Mouse (Mus musculus) heart, postnatal 0 days (tissue): ENCODE results near the gene Maml2. TPM values are rescaled to one million over a fixed set of nuclear protein-coding genes. Genes with fewer than 3 reads are reported as not detected.

ENCODE experiments used
- ATAC-seq: fragments of 200-750 bp; cut with Nextera tagmentation; 2 replicates; pipeline ENCODE4 v1.8.0; 2017; ENCODE audit warnings: low read depth, moderate number of reproducible peaks, moderate library complexity; ENCODE audit not compliant: insufficient read depth
- DNase-seq: peaks from one replicate; pipeline ENCODE4 v3.0.0-alpha.2; 2016; ENCODE audit warnings: low spot score
- H3K27ac ChIP-seq: fragments of 300-500 bp; sonication (generic); 2 replicates; pipeline ENCODE4 v1.5.1; 2014; ENCODE audit warnings: low read depth, mild to moderate bottlenecking
- H3K27me3 ChIP-seq: fragments of 300-500 bp; sonication (generic); 2 replicates; pipeline ENCODE4 v1.6.1; 2014; ENCODE audit warnings: low read length, mixed read lengths; ENCODE audit not compliant: control insufficient read depth, insufficient read depth
- H3K36me3 ChIP-seq: fragments of 300-500 bp; sonication (generic); replicated peaks from 2 replicates; pipeline ENCODE4 v1.6.1; 2014; ENCODE audit warnings: low read length, mixed read lengths; ENCODE audit not compliant: control insufficient read depth, insufficient read depth
- H3K4me1 ChIP-seq: fragments of 300-500 bp; sonication (generic); 2 replicates; pipeline ENCODE4 v1.6.1; 2014; ENCODE audit warnings: antibody characterized with exemption; ENCODE audit not compliant: control insufficient read depth, insufficient read depth
- H3K4me2 ChIP-seq: fragments of 300-500 bp; sonication (generic); 2 replicates; pipeline ENCODE4 v1.6.1; 2014; ENCODE audit warnings: low read depth, mild to moderate bottlenecking, low read length, moderate library complexity
- H3K4me3 ChIP-seq: fragments of 300-500 bp; sonication (generic); 2 replicates; pipeline ENCODE4 v1.5.1; 2014; ENCODE audit warnings: low read depth, low read length
- H3K9ac ChIP-seq: fragments of 300-500 bp; sonication (generic); replicated peaks from 2 replicates; pipeline ENCODE4 v1.6.1; 2014; ENCODE audit warnings: low read depth, low read length, mixed read lengths
- H3K9me3 ChIP-seq: fragments of 300-500 bp; sonication (generic); replicated peaks from 2 replicates; pipeline ENCODE4 v1.6.1; 2016; ENCODE audit warnings: low read length; ENCODE audit not compliant: control insufficient read depth
- CTCF ChIP-seq: IDR thresholded peaks from 2 replicates; pipeline ENCODE4 v1.5.1; 2016; ENCODE audit warnings: antibody characterized with exemption, control low read depth, low read depth
- EP300 ChIP-seq: IDR thresholded peaks from 2 replicates; pipeline ENCODE4 v1.6.1; 2016; ENCODE audit warnings: antibody characterized with exemption, low read depth
- WGBS: fragments of 180-500 bp; shearing (Covaris S2); extraction: QIAGEN DNeasy Blood & Tissue Kit; methylation state at CpG from one replicate; pipeline ENCODE4 v1.1.7; 2014; 5-methylcytosine and 5-hydroxymethylcytosine counted together
- polyA plus RNA-seq: library from polyadenylated mRNA; unstranded; fragments of >200 nt; fragmentation: Nextera tagmentation; extraction: Ambion mirVana; gene quantifications from 2 replicates; pipeline ENCODE4 v1.2.1, GENCODE M21; 2015
- total RNA-seq: library from RNA; depleted of rRNA; stranded (reverse); fragments of >200 nt; gene quantifications from 2 replicates; pipeline ENCODE4 v1.2.3, GENCODE M21; 2014; ENCODE audit warnings: low replicate concordance

Gene Maml2
- total and polyA plus RNA-seq, 2 experiments from 2014 or later: 6.0 to 7.0 TPM

DNA sequence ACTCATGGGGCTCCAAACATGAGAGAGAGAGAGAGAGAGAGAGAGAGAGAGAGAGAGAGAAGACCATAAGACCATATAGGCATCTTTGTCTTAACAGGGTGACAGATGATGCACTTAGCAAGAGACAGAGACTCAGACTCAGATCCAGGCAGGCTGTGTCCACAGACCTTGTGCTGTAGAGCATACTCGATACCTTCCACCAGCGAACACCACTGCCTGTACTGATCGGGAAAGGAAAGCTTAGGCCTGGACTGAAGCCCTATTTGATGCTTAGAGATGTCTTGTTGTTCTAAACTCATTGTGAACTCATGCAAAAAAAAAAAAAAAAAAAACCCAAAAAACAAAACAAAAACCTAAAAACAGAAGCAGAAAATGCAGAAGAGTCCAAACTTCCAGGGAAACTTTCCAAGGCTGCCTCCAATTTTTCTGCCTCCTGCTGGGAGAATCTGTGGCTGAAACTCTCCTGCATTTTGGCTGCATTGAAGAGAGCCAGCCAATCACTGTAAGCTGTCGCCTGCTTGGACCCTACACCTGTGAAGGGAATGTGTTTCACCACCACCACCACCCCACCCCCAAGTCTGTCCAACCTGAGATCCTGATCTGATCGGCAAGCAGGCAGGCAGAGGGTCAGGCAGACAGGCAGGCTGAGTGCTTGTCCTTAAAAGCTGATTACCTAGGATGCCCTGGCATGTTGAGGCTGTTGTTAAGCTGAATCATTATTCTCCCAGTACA, 268.6 kb downstream of the Maml2 start:
- Histone ChIP-seq H3K9me3 (no peaks in the 10 kb centered on the region), H3K4me1 (peaks cover 15% of the 10 kb centered on the region), H3K9ac (no peak overlapping the region), H3K4me3 (no peak overlapping the region), H3K27me3 (no peaks in the 10 kb centered on the region), H3K27ac (no peak overlapping the region), H3K4me2 (no peak overlapping the region), H3K36me3 (no peaks in the 10 kb centered on the region)
- WGBS: 84% methylated on average over 5 of the region's 5 CpGs
- TF ChIP-seq EP300 (no peak), CTCF (no peak)
- no peak for ATAC-seq
- DNase-seq: no peak

GRCm38 (mm10) chr9:13569023-13569422, 271.3 kb downstream of the Maml2 start:
- H3K4me1 ChIP-seq: peaks cover 8% of the 10 kb centered on the region
- H3K4me3 ChIP-seq: no peak overlapping the region
- no peak for ATAC-seq
- DNase-seq: no peak
- WGBS: 84% methylated on average over 4 of the region's 4 CpGs
- H3K36me3 ChIP-seq: no peaks in the 10 kb centered on the region
- no peaks in the 10 kb centered on the region for H3K27me3 ChIP-seq
- no peak overlapping the region for H3K9ac ChIP-seq
- H3K9me3 ChIP-seq: no peaks in the 10 kb centered on the region; the same call in 1 of the 2 replicates
- no peak overlapping the region for H3K4me2 ChIP-seq
- TF ChIP-seq EP300: no peak
- TF ChIP-seq CTCF: no peak
- H3K27ac ChIP-seq: no peak overlapping the region

DNA sequence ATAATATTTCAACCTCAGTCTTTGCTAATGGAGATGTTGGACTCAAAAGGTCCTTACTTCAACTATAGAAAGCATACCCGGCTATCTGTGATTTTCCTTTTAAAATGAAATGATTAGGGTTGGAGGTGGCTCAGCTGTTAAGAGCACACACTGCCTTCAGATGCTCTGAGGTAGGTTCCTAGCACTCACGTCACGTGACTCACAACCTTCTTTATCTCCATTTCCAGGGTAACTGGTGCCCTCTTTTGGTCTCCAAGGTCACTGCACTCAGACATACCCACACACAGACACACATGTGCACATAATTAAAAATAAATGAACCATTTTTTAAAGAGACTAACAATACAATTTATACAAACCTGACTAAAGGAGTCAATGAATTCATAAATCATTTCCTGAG, 275.1 kb downstream of the Maml2 start:
- Histone ChIP-seq H3K27me3 (no peaks in the 10 kb centered on the region), H3K4me1 (peaks cover 12% of the 10 kb centered on the region; the same call in 1 of the 2 replicates), H3K36me3 (no peaks in the 10 kb centered on the region), H3K27ac (no peak overlapping the region), H3K4me2 (no peak overlapping the region), H3K9me3 (no peaks in the 10 kb centered on the region; the same call in 1 of the 2 replicates), H3K9ac (no peak overlapping the region), H3K4me3 (no peak overlapping the region)
- TF ChIP-seq CTCF (no peak), EP300 (no peak)
- WGBS: 97% methylated on average over 3 of the region's 3 CpGs
- DNase-seq: no peak
- no peak for ATAC-seq

- no peaks in the 10 kb centered on the region for H3K36me3 ChIP-seq
- ATAC-seq (peak; percentile 64), DNase-seq (no peak)
- H3K4me2 ChIP-seq: no peak overlapping the region
- no peak overlapping the region for H3K9ac ChIP-seq
- whole genome bisulfite sequencing: 37% methylated on average over 5 of the region's 5 CpGs
- H3K27me3 ChIP-seq: no peaks in the 10 kb centered on the region
- TF ChIP-seq CTCF (no peak), EP300 (no peak)
- H3K9me3 ChIP-seq: no peaks in the 10 kb centered on the region; the same call in 1 of the 2 replicates
- H3K4me3 ChIP-seq: no peak overlapping the region
- peak overlapping the region; percentile 60 for H3K27ac ChIP-seq
- peaks cover 12% of the 10 kb centered on the region; the same call in 1 of the 2 replicates for H3K4me1 ChIP-seq
Observed at GRCm38 (mm10) chr9:13574059-13574458, 276.3 kb downstream of the Maml2 start.

DNA sequence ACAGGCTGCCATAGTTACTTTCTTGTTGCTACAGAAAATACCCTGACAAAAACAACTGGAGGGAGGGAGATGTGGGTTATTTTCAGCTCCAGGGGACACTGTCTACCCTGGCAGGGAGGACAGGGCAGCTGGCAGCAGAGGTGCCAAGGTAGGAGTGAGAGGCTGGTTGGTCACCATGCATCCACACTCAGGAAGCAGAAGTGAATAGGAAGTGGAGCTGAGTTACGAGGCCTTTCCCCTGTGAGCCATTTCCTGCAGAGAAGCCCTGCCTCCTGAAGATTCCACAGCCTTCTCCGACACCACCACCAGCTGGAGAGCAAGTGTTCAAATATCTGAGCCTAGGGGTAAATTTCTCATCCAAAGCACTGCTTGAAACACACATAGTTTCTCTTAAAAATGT, 277.2 kb downstream of the Maml2 start:
- Histone ChIP-seq H3K9ac (no peak overlapping the region), H3K9me3 (no peaks in the 10 kb centered on the region; the same call in 1 of the 2 replicates), H3K4me2 (no peak overlapping the region), H3K27ac (peak overlapping the region; percentile 60), H3K4me1 (peaks cover 12% of the 10 kb centered on the region; the same call in 1 of the 2 replicates), H3K36me3 (no peaks in the 10 kb centered on the region), H3K27me3 (no peaks in the 10 kb centered on the region), H3K4me3 (no peak overlapping the region)
- ATAC-seq (peak; percentile 41; the same call in 1 of the 2 replicates), DNase-seq (peak; percentile 22)
- whole genome bisulfite sequencing: 55% methylated on average over 2 of the region's 2 CpGs
- TF ChIP-seq EP300: no peak
- no peak for TF ChIP-seq CTCF
